Mouse (Mus musculus) intestine, postnatal 0 days (tissue): ENCODE results near the gene Slc44a2. TPM values are rescaled to one million over a fixed set of nuclear protein-coding genes. Genes with fewer than 3 reads are reported as not detected.

Experiments used
- ATAC-seq: fragments of 200-750 bp; cut with Nextera tagmentation; 2 replicates; pipeline ENCODE4 v1.8.0; 2017; ENCODE audit warnings: mild to moderate bottlenecking, moderate TSS enrichment, moderate library complexity
- H3K27ac ChIP-seq: fragments of 300-500 bp; sonication (generic); 2 replicates; pipeline ENCODE4 v1.5.1; 2014; ENCODE audit warnings: mild to moderate bottlenecking, low read depth, low read length, moderate library complexity
- H3K27me3 ChIP-seq: fragments of 300-500 bp; sonication (generic); replicated peaks from 2 replicates; pipeline ENCODE4 v1.6.1; 2014; ENCODE audit warnings: low read length, mixed read lengths; ENCODE audit not compliant: control insufficient read depth, insufficient read depth
- H3K36me3 ChIP-seq: fragments of 300-500 bp; sonication (generic); 2 replicates; pipeline ENCODE4 v1.6.1; 2014; ENCODE audit warnings: mild to moderate bottlenecking, moderate library complexity; ENCODE audit not compliant: control insufficient read depth, insufficient read depth
- H3K4me1 ChIP-seq: fragments of 300-500 bp; sonication (generic); replicated peaks from 2 replicates; pipeline ENCODE4 v1.6.1; 2014; ENCODE audit warnings: antibody characterized with exemption, low read length, mixed read lengths; ENCODE audit not compliant: control insufficient read depth, insufficient read depth
- H3K4me2 ChIP-seq: fragments of 300-500 bp; sonication (generic); replicated peaks from 2 replicates; pipeline ENCODE4 v1.6.1; 2014; ENCODE audit warnings: low read depth, mild to moderate bottlenecking, moderate library complexity
- H3K4me3 ChIP-seq: fragments of 300-500 bp; sonication (generic); 2 replicates; pipeline ENCODE4 v1.5.1; 2014; ENCODE audit warnings: low read depth, low read length
- H3K9ac ChIP-seq: fragments of 300-500 bp; sonication (generic); 2 replicates; pipeline ENCODE4 v1.6.1; 2014; ENCODE audit warnings: mild to moderate bottlenecking, low read depth, low read length
- H3K9me3 ChIP-seq: fragments of 300-500 bp; sonication (generic); 2 replicates; pipeline ENCODE4 v1.6.1; 2016; ENCODE audit warnings: mixed run types; ENCODE audit not compliant: control insufficient read depth
- CTCF ChIP-seq: sonication (generic); IDR thresholded peaks from 2 replicates; pipeline ENCODE4 v1.5.1; 2016; ENCODE audit warnings: low read depth, mild to moderate bottlenecking, control low read depth, antibody characterized with exemption, moderate library complexity
- WGBS: fragments of 180-500 bp; shearing (Covaris S2); extraction: QIAGEN DNeasy Blood & Tissue Kit; methylation state at CpG from one replicate; pipeline ENCODE4 v1.1.7; 2014; 5-methylcytosine and 5-hydroxymethylcytosine counted together
- polyA plus RNA-seq: library from polyadenylated mRNA; unstranded; fragments of >200 nt; fragmentation: Nextera tagmentation; extraction: Ambion mirVana; gene quantifications from 2 replicates; pipeline ENCODE4 v1.2.1, GENCODE M21; 2015

Slc44a2 gene
- 13.3 and 13.8 TPM in 2 replicates for polyA plus RNA-seq

DNA sequence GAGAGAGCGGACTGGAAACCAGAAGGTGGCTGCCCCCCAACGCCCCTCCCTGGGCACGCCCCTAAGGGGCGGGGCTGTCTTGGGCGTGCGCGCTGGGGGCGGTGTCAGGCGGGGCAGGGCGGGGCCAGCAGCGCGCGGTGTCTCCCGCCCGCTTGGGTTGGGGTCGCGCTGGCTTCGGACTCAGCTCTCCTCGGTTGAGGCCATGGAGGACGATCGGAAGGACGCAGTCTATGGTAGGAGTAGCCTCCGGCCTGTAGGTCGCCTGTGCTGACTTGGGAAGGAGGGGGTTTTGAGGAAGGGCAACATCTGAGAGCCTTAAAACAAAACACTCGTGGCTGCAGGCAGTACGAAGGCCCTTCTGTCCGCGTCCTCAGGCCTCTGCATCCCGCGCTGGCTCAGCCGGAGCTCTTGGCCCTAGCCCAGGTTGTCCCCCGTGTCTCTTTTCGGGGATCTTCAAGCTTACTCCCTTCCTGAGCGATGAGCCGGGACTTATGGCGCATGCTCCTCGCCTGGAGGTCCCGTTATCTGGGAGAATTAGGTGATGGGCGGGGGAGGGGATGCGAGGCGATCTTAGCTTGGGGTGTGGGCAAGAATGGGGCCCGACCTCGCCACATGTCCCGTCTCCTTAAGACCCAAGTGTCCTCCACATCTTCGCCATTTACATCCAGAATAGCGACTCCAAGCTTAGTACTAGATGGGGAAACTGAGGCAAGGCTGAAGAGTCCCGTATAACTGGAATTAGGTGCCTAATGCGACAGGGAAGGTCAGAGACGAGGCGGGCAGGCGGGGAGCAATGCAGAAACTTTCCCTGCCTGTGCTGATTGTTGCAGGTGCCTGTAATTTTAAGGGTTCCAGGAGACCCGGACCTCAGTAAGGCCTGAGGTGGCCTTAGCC is at the start of gene Slc44a2:
Slc44a2 (plus strand) TSS at position 80 of the 894 bp plus-strand sequence.
- WGBS, result 3% methylated on average over 51 of the region's 52 CpGs
- H3K4me2 ChIP-seq, result peak within 1 kb of the TSS; percentile 75
- H3K9ac ChIP-seq, result peak within 1 kb of the TSS; percentile 50; the same call in 1 of the 2 replicates
- TF ChIP-seq CTCF, result 0 out of 2 replicates have a peak, but pooled peaks have one; percentile 16
- no peaks in the 10 kb centered on the region for H3K4me1 ChIP-seq
- no peaks in the 10 kb centered on the region for H3K9me3 ChIP-seq
- H3K27ac ChIP-seq, result no peak within 1 kb of the TSS
- H3K27me3 ChIP-seq, result no peaks in the 10 kb centered on the region
- H3K36me3 ChIP-seq, result no peaks in the 10 kb centered on the region
- peak within 1 kb of the TSS; percentile 55 for H3K4me3 ChIP-seq
- peak; percentile 79 for ATAC-seq

DNA sequence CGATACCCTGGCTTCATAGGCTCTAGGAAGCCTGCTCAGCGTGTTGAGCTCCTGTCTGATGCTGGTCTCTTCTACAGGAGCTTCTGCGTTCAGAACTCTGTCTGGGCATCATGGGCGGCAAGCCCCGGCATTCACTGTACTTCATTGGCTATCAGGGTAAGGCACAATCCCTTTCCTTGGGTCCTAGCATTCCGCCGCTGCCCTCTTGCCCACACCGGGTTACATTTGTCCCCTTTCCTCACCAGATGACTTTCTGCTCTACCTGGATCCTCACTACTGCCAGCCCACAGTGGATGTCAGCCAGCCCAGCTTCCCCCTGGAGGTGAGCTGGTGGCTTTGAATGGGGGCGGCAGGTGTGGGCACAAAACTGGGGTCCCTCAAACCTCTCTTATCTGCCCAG is 48.1 kb upstream of the Slc44a2 start:
- no peak for ATAC-seq
- Histone ChIP-seq H3K4me1 (no peaks in the 10 kb centered on the region), H3K36me3 (peaks cover 91% of the 10 kb centered on the region), H3K9me3 (no peaks in the 10 kb centered on the region), H3K27ac (no peak overlapping the region), H3K4me3 (no peak overlapping the region), H3K9ac (no peak overlapping the region), H3K27me3 (no peaks in the 10 kb centered on the region), H3K4me2 (no peak overlapping the region)
- TF ChIP-seq CTCF, result no peak
- 92% methylated on average over 9 of the region's 9 CpGs for WGBS

DNA sequence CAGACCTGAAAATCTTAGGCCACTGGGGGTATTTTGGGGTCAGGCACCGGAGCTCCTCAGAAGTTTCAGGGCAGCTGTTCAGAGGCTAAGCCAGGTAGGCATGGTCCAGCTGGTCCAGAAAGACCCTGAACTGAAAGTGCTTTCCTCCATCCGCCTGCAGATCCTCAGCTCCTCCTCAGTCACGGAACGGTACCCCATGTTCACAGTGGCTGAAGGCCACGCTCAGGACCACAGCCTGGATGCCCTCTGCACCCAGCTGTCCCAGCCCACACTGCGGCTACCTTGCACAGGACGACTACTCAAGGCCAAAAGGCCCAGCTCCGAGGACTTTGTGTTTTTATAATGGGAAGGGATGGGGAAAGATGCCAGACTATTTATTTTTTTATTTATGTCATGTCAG is 47.4 kb upstream of the Slc44a2 start:
- Histone ChIP-seq H3K36me3 (peaks cover 94% of the 10 kb centered on the region), H3K4me3 (no peak overlapping the region), H3K4me1 (no peaks in the 10 kb centered on the region), H3K27me3 (no peaks in the 10 kb centered on the region), H3K4me2 (no peak overlapping the region), H3K27ac (no peak overlapping the region; the same call in 1 of the 2 replicates), H3K9me3 (no peaks in the 10 kb centered on the region), H3K9ac (no peak overlapping the region)
- ATAC-seq, result no peak
- WGBS, result 76% methylated on average over 8 of the region's 8 CpGs
- no peak for TF ChIP-seq CTCF

DNA sequence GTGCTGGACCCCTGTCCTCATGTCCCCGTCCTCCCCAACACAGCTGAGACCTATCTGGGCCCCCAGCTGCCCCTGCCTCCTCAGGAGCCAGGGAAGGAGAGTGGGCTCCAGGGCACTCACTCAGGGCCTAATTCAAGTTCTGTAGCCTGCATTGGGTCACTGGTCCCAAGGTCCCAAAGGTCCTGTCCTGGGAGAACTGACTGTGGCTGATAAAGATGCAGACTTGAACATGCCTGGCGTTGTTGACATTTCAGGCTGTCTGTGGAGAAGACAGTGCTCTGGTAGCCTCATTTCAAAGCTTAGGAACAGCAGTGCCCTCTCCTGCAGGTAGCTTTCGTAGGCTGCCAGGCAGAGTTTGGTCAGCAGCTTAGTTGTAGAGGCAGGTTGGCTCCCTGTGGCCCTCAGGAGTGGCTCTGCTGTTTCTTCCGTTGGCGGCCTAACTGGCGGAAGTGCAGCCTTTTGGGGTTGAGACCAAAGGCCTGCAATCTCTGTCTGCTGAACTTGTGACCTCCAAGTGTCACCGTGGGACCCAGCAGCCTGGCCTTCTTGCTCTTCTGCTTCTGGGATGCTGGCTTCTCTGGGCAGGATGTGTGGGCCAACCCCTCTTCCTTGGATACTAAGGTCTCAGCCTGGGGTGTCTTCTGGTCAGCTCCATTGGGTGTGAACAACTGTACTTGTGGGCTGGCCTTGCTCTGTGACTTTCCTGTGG is 46.8 kb upstream of the Slc44a2 start:
- Histone ChIP-seq H3K27me3 (no peaks in the 10 kb centered on the region), H3K4me1 (no peaks in the 10 kb centered on the region), H3K4me3 (no peak overlapping the region), H3K4me2 (no peak overlapping the region), H3K27ac (peak overlapping the region; percentile 1; the same call in 1 of the 2 replicates), H3K9me3 (no peaks in the 10 kb centered on the region), H3K36me3 (peaks cover 90% of the 10 kb centered on the region), H3K9ac (no peak overlapping the region)
- no peak for ATAC-seq
- TF ChIP-seq CTCF, result no peak
- 85% methylated on average over 7 of the region's 7 CpGs for whole genome bisulfite sequencing

DNA sequence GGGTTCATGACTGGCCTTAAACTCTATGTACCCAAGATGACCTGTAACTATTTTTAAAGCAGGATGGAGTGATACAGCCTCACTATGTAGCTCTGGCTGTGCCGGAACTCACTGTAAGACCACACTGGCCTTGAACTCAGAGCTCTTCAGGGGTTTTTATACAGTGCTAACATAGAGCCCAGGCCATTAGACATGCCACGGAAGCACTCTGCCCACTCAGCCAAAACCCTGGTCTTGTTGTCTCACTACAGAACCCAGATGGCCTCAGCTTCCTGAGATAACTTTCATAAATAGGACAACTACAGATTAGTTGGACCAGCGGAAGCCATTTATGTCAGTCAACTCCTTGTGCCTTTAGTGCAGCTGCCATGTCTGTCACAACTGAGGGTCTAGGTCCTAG is 46.2 kb upstream of the Slc44a2 start:
- WGBS, result 91% methylated on average over 3 of the region's 3 CpGs
- Histone ChIP-seq H3K9ac (no peak overlapping the region), H3K27me3 (no peaks in the 10 kb centered on the region), H3K4me1 (no peaks in the 10 kb centered on the region), H3K4me2 (no peak overlapping the region), H3K9me3 (no peaks in the 10 kb centered on the region), H3K4me3 (no peak overlapping the region), H3K36me3 (peaks cover 91% of the 10 kb centered on the region), H3K27ac (no peak overlapping the region)
- ATAC-seq, result no peak
- TF ChIP-seq CTCF, result no peak

DNA sequence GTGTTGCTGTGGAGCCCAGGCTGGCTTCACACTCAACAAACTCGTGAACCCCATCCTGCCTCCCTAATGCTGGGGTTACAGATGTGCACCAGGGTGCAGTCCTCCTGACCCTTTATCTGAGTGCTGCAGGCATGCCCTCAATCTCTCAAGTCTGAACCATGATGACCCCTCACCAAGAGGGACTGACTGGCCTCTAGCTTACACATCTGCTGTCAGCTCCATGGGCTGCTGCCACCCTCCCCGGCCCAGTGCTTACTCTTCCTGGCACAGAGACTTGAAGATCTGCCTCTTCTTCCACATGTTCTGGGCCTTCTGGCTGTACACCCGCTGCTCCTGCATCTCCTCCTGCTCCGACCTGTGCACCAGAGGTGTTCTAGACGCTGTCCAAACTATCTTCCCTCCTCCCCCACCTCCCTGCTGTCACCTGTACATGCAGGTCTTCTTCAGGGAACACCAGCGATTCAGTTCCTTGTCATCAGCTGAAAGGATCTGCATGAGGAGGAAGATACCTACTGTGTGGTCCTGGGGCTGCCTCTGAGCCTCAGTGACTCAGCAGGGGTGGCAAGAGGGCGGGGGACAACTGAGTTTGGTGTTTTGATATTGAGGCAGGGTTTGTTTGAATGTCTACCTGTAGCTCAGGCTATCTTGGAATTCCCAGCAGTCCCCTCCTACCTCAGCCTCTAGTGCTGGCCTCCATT is 45.3 kb upstream of the Slc44a2 start:
- H3K27me3 ChIP-seq, result no peaks in the 10 kb centered on the region
- H3K9ac ChIP-seq, result no peak overlapping the region
- no peak for TF ChIP-seq CTCF
- 85% methylated on average over 7 of the region's 7 CpGs for WGBS
- no peak for ATAC-seq
- no peak overlapping the region for H3K4me3 ChIP-seq
- no peaks in the 10 kb centered on the region for H3K4me1 ChIP-seq
- H3K9me3 ChIP-seq, result no peaks in the 10 kb centered on the region
- H3K4me2 ChIP-seq, result no peak overlapping the region
- H3K36me3 ChIP-seq, result peaks cover 93% of the 10 kb centered on the region
- no peak overlapping the region for H3K27ac ChIP-seq
